Mouse (Mus musculus): ENCODE results near the gene Cops7b.
A peak's percentile ranks its signal among the peaks of the same experiment; 100 is the strongest.
"Not testable (repeated sequence)": the region's sequence is repeated elsewhere in the genome, so short reads cannot be mapped to it uniquely, and the experiment has no call there.

Gene Cops7b

DNA sequence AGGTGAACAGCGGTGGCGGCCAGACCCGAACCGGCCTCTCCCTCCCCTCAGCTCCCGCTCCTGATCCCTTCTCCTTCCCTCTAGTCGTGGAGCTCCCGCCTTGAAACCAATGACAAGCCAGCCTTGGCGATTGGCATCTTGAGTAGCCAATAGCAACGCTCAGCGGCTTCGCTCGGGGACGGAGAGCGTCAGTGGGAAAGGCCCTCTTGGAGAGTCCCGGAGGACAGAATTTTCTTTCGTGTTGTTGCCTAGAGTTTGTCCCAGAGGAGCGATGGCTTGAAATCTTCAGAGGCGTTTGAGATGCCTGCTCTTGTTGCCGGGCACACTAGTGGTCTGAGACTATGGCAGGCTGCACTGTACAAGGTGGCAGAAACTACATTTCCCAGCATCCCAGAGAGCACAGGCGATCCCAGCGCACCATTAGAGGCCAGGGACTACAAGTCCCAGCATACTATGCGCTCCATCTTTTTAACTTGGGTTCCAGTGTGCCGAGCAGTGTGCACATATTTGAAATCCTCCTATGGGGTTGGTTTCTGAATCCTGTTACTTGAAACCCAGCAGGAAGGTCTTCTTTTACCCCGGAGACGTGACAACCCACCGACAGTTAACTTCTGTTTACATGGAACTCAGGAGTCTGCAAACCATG, at the start of gene Cops7b, which contains the start of gene Pde6d:
Cops7b (plus strand) TSS at position 454 of the 646 bp plus-strand sequence.
Pde6d (minus strand) TSS at position 179 of the 646 bp plus-strand sequence.
- peak; percentile 94 for DNase-seq (ENCODE audit: extremely low read depth, insufficient read length, low spot score)

DNA sequence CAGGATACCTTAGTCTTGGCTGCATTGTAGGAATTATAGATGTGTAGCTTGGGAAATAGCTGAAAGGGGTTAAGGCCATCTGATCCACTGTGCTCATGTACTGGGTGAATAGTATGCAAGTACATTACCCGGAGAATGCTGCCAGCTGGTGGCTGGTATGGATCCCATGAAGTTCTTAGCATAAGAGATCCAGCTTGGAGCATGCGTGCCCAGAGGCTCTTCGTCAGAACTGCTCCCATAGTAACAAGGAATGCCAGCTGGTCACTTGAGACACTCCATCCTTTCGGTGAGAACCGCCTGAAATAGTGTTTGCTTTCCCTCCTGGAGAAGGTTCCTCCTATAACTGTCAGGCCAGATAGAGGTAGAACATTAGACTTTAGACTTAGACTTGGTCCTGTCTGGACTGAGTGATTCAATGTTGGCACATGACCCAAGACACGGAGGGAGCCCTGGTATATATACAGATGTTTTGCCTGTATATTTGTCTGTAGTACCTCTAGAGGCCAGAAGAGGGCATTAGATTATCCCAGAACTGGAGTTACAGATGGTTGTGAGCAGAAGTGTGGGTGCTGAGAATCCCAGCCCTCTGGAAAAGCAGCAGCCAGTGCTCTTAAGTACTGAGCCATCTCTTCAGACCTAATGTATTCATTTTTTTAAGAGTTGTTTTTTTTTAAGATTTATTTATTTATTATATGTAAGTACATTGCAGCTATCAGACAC, 49.1 kb upstream of the Cops7b start:
- peak; percentile 43 for DNase-seq (ENCODE audit: extremely low read depth, insufficient read length, low spot score)

DNA sequence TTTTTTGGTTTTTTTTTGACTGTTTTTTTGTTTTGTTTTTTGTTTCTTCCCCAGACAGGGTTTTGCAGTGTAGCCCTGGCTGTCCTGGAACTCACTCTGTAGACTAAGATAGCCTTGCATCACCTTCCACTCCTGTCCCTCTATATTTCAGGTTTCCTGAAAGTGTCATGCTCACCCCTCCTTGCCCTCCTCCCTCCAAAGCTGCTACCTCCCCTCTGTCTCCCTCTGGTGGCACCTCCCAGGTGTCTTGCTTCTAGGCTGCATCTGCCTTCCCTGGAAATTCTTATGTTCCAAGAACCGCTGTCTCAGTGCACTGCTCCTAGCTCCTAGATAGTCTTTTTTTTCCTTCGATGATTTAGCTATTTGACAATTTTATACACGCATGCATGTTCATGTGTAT, 44.3 kb upstream of the Cops7b start:
- no peak for DNase-seq (ENCODE audit: extremely low read depth, insufficient read length, low spot score)

DNA sequence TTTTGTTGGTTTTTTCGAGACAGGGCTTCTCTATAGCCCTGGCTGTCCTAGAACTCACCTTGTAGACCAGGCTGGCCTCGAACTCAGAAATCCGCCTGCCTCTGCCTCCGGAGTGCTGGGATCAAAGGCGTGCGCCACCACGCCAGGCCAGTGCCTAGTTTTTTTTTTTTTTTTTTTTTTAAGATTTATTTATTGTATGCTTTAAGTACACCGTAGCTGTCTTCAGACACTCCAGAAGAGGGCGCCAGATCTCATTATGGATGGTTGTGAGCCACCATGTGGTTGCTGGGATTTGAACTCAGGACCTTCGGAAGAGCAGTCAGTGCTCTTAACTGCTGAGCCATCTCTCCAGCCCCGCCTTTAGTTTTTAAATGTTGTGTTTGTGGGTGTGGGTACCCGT, 43.1 kb upstream of the Cops7b start:
- DNase-seq (ENCODE audit: extremely low read depth, insufficient read length, low spot score): not testable (repeated sequence)

DNA sequence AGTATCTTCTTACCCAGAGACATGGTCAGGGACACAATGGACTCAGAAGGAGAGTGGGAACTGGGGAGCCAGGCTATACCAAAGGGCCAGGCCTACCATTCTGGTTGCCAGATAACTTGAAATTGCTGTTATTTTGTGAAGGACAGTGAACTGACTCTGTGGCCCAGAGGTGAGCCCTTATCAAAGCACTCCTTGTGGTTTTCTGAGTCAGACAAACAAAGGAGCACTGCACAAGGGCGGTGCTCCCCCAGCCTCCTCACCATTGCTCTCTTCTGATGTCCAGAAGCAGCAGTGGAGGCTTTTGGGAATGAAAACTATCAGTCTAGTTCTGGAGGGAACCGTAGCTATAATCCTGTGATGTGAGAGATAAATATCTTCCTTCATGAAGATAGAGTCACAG, 40.1 kb upstream of the Cops7b start:
- DNase-seq (ENCODE audit: extremely low read depth, insufficient read length, low spot score): no peak

DNA sequence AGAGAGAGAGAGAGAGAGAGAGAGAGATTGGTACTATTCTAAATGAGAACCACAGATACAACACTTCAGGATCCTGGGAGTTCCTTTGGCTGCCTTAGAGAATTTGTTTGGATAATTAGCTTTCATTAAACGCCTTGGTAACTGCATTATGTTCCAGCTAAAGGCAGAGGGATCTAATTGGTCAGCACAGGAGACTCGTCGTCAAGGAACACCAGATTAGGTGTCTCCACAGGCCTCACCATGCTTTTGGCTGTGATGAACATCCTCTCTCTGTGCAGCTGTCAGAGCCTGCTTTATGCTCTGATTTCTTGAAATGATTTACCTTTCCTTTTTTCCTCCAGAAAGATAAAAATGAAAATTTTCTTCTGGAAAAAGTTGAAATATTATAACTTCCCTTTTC, 35.9 kb upstream of the Cops7b start:
- no peak for DNase-seq (ENCODE audit: extremely low read depth, insufficient read length, low spot score)

DNA sequence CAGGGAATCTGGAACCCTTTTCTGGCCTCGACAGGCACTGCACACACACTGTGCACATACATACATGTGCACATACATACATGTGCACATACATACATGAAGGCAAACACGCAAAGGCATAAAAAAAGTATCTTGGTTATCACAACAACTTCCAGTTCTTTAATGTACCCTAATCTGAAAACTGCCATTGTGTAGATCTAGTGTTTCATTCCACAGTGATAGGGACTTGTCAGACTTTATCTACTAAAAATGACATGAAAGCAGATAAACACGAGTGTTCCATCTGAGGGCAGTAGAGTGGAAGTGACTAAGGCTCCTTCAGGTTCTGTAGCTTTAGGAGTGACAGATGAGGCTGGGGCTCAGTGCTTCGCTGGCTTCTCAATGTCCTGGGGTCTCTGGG, 31.4 kb upstream of the Cops7b start:
- no peak for DNase-seq (ENCODE audit: extremely low read depth, insufficient read length, low spot score)

DNA sequence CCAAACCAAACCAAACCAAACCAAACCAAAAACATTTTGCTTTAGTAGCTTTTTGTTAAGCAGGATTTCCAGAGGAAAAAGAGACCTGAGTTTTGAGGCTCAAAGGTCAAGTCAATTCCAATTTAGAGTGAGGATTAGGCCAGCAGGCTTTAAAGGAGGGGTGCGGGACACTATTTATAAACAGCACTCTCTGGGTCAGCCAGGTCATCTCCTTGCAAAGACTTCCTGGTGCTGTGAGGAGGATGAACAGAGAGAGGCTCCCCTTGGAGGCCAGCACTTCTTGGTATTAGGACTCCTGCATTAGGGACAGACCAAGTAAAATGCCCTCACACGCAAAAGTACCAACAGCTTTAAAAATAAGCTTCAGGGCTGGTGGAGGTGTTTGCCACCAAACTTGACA, 30.8 kb upstream of the Cops7b start:
- no peak for DNase-seq (ENCODE audit: extremely low read depth, insufficient read length, low spot score)

DNA sequence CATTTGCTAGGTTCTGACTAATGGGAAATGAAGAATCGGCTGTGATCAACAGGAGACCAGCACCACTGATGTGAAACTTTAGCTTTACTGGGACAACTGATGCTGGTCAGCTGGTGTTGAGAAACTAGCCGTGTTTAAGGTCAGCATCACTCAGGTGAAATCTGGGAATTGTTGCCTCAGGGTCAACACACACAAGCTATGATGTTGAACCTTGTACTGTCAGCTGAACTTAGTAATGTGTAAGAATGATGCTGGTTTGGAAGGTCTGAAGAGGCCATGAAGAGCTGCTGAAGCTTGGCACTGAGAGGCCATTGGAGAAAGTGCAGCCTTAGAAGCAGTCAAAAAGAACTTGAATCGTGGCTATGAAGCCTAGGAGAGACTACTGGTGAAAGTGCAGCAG, 27.0 kb upstream of the Cops7b start:
- no peak for DNase-seq (ENCODE audit: extremely low read depth, insufficient read length, low spot score)

DNA sequence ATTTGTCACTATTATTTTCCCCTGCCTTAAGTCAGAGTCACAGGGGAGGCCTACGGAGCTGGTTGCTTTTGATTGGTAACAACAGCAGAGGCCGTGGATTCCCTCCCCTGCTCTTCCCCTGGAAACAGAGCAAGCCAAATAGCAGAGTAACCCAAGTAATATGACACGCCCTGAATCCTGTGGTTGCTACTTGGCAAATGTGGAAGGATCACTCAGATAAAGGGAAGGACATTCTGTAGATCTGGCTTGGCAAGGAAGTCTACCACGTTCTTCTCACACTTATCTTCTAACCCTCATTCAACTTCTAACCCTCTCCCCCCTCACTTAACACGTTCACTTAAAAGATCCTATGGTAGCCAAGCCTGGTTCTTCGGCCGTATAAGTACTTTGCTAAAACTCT, 24.8 kb upstream of the Cops7b start:
- peak; percentile 45 for DNase-seq (ENCODE audit: extremely low read depth, insufficient read length, low spot score)

DNA sequence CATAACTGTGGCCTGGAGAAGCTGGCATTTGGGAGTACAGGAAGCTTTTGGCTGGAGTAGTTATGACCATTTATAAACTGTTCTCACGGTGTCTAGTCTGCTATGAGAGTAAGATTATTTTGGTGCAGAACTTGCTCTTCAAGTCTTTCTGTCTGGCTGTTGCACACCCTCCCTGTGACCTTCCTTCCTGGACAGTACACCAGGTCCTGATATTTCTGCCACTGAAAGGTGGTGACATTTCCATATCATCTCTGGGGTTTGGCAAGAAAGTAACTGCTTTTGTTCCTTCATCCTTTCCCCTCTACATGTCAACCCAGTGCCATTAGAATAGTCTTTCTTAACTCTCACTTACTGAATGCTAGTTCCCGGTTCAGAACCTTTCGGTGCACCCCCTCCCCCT, 23.5 kb upstream of the Cops7b start:
- DNase-seq (ENCODE audit: extremely low read depth, insufficient read length, low spot score): no peak

DNA sequence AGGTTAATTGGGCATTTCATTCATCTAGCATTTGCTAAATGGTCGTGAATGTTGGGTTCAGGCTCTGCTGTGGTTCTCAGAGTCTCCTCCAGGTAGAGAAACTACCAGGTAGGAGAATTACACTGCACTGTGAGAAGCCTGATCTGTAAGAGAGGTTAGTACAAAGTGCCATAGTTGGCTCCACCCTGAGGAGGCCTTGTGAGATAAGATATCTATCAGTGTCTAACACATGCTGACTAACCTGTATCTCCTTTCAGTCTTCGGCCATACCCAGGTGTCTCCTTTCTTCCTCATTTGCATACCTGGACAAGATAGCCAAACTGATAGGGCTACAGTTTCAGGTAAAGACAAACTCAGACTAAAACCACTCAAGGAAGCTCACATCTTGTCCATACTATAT, 20.0 kb upstream of the Cops7b start:
- no peak for DNase-seq (ENCODE audit: extremely low read depth, insufficient read length, low spot score)

DNA sequence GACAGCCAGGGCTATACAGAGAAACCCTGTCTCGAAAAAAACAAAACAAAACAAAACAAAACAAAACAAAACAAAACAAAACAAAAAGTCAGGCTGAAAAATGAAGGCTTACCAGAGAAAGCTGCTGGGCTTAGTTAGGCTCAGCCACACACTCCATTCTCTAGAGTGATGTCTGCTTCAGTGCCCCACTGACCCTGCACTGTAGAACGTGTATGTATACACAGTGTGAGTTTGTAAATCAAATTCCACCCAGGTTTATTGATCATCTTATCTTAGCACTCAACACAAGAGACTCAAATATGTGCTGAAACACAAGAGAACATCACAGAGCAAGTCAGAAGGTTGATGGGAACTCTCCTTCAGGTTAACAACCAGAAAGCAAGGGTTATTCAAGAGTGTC, 14.3 kb upstream of the Cops7b start:
- no peak for DNase-seq (ENCODE audit: extremely low read depth, insufficient read length, low spot score)

DNA sequence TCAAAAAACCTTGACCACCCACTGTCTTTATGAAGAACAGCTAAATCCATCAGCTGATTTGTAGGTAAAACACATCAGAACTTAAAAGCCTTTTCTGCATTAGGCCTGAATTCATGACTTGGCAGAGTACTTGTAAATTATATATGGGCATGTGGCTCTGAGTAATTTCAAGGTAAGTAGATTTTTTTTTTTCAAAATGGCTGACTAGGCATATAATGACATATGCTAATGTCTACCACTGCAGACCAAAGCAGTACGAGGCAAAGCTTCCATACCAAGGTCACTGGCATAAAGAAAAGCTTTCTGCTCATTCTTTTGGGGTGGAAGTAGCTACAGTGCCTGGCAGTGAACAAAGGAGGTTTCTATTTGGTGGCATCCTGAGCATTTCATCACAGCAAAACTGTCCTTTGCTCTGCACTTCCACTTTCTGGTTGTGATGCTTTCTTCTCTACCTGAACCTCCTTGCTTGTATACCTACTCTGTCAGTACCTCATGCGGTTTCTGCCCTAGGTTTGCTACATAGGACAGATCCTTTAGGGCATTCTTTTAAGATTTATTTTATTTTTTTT, 13.3 kb upstream of the Cops7b start:
- no peak for DNase-seq (ENCODE audit: extremely low read depth, insufficient read length, low spot score)

DNA sequence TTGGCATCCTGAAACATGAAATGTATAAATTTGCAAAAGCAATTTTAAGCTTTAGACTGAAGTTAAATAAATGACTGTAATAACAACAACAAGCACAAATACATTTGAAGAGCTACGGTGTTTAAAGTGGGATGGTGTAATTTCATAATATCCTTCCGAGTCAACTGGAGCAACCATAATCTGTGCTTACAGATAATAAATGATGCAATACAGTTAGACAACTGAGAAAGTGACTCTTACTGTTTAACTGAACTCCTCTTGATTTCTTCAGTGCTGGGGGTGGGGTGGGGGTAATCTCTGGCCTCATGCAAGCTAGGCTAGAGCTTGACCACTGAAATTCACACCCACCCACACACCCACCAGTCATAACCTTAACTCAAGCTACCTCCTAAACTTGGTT, 11.3 kb upstream of the Cops7b start:
- DNase-seq (ENCODE audit: extremely low read depth, insufficient read length, low spot score): no peak

DNA sequence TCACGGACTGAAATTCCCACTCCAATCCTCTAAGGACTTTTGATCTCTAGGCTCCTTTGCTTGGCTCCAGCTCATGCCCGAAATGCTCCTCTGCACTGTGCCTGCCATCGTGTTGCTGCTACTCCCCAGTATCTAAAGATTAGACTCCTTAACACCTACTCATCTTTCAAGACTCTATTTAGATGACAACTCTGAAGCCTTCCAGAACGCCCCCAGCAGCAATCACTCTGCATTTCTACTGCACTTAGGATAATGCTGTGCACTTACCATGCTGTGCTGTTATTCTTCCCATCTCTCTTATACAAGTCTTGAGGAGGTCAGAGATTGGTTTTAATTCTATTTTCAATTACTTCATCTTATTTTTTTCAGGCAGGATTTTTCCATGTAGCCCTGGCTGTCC, 10.8 kb upstream of the Cops7b start:
- no peak for DNase-seq (ENCODE audit: extremely low read depth, insufficient read length, low spot score)

DNA sequence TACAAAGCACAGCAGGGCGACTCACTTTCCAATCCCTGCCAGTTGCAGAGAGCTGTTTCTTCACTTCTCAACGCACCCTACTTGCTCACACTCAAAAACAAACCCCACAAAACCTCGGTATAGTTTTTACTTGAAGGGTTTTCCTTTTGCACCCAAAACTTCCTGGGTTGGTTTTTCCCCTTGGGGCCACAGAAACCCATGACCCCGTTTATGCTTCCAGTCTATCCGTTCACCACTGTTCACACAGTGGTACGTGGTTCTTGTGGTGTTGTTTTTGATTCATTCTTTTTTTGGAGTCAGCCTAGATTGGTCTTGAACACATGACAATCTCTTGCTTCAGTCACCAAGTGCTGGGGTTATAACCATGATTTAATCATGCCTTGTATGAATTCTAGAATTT, 2.3 kb upstream of the Cops7b start:
- no peak for DNase-seq (ENCODE audit: extremely low read depth, insufficient read length, low spot score)

DNA sequence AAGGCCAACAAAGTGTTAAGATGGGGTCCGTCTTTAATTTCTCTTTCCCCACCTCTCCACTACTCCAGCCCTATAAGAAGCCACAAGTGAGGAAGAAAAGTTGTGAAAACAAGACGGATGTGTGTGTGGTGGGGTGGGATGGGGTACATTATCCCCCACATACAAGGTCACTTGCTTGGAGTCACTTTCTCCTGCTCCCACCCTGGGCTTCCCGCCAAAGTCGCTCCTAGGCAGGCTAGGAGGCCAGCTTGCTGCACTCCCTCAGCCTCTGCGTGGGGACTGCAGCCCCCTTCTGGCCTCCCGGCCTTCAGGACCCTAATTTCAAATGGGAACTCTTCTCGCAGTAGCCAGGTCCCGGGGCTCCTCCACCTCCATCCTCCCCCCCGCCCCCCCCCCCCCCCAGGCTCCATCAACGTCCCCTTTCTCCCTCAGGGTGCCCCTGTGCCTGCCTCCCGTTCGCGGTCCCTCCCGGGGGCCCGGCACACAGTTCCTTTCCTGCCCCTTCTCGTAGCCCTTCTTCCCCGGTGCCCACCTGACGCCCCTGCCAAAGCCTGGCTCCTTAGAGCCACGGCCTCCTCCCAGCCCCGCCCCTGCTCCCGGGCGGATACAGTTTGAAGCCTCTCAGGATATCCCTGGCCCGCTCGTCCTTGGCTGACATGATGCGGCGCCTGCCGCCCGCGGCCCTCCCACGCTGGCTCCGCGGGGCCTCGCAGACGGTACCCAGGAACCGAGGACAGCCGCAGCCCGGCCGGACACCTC, 833 bp upstream of the Cops7b start:
- no peak for DNase-seq (ENCODE audit: extremely low read depth, insufficient read length, low spot score)

DNA sequence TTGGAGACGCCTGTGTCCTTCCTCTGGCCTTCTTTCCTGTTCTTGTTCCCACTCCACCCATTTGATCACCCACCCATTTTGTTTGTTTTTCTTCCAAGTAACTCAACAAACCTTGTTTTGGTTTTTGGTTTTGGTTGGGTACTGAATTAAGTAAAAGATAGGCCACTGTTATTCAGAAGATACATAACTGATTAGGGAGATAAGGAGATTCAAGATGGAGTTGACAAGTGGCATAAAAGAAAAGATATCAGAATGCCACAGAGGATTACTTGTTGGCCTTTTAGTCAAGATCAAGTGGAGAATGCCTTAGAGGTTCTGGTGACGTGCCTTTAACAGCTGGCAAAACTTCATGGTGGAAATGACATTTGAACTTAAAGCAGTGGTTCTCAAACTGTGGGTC, 1.0 kb downstream of the Cops7b start:
- DNase-seq (ENCODE audit: extremely low read depth, insufficient read length, low spot score): no peak

DNA sequence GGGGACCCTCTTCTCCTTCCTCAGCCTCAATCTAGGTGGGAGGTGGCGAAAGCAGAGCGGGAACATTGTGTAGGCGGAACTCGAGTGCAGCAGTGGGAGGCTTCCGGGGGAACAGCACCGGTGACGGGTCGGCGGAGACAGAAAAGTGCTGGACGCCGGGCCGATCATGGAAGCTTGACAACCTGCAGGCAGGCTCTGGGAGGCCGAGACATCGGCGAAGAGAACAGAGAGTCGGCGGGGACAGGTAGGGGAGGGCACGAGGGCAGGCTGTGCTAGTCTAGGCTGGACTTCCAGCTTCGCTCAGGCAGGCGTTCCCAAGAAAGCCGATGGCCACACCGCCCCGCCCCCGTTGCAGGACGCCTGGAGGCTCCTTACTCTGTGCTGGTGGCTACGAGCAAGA, 4.3 kb downstream of the Cops7b start:
- DNase-seq (ENCODE audit: extremely low read depth, insufficient read length, low spot score): peak; percentile 85

DNA sequence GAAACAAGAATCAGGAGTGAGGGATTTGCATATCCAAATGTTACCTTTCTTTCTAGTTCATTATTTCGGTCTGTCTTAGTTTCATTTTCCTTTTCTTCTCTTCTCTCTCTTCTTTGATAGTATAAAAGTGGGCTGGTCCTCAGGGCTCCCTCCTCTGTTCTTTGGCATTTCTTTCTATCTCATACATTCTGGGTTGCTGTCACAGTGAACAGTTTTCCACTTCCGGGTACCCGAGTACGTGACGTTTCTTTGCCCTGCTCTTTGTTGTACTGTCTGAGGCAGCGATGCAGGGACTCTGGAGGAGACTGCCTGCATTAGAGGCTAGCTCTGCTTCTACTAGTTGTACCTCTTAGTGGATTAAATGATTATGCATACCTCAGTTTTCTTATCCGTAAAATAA, 11.8 kb downstream of the Cops7b start:
- DNase-seq (ENCODE audit: extremely low read depth, insufficient read length, low spot score): no peak
